Mouse (Mus musculus) kidney, postnatal 0 days (tissue): Measurements from ENCODE around the gene Sub1. TPM values are rescaled to one million over a fixed set of nuclear protein-coding genes. Genes with fewer than 3 reads are reported as not detected.

Source experiments
- ATAC-seq: fragments of 200-750 bp; cut with Nextera tagmentation; replicated peaks from 2 replicates; pipeline ENCODE4 v1.8.0; 2017; ENCODE audit warnings: low read depth, moderate number of reproducible peaks, moderate TSS enrichment, moderate library complexity; ENCODE audit not compliant: low FRiP score
- DNase-seq: peaks from one replicate; pipeline ENCODE4 v3.0.0-alpha.2; 2016; ENCODE audit warnings: low spot score
- H3K27ac ChIP-seq: fragments of 300-500 bp; sonication (generic); 2 replicates; pipeline ENCODE4 v1.5.1; 2014; ENCODE audit warnings: mild to moderate bottlenecking
- H3K27me3 ChIP-seq: fragments of 300-500 bp; sonication (generic); 2 replicates; pipeline ENCODE4 v1.6.1; 2014; ENCODE audit warnings: low read length, mixed read lengths; ENCODE audit not compliant: insufficient read depth
- H3K36me3 ChIP-seq: fragments of 300-500 bp; sonication (generic); 2 replicates; pipeline ENCODE4 v1.6.1; 2014; ENCODE audit warnings: low read length, mixed read lengths; ENCODE audit not compliant: insufficient read depth
- H3K4me1 ChIP-seq: fragments of 300-500 bp; sonication (generic); replicated peaks from 2 replicates; pipeline ENCODE4 v1.6.1; 2014; ENCODE audit warnings: antibody characterized with exemption, low read length, mixed read lengths; ENCODE audit not compliant: insufficient read depth
- H3K4me2 ChIP-seq: fragments of 300-500 bp; sonication (generic); 2 replicates; pipeline ENCODE4 v1.6.1; 2014; ENCODE audit warnings: mild to moderate bottlenecking, low read length, moderate library complexity, mixed read lengths
- H3K4me3 ChIP-seq: fragments of 300-500 bp; sonication (generic); replicated peaks from 2 replicates; pipeline ENCODE4 v1.5.1; 2014; ENCODE audit warnings: low read depth, low read length
- H3K9ac ChIP-seq: fragments of 300-500 bp; sonication (generic); 2 replicates; pipeline ENCODE4 v1.6.1; 2014; ENCODE audit warnings: low read depth, low read length
- H3K9me3 ChIP-seq: fragments of 300-500 bp; sonication (generic); replicated peaks from 2 replicates; pipeline ENCODE4 v1.6.1; 2016; ENCODE audit warnings: low read length, inconsistent platforms, mixed read lengths
- CTCF ChIP-seq: IDR thresholded peaks from 2 replicates; pipeline ENCODE4 v1.5.1; 2016; ENCODE audit warnings: antibody characterized with exemption, low read depth, mild to moderate bottlenecking, moderate library complexity
- WGBS: fragments of 180-500 bp; shearing (Covaris S2); extraction: QIAGEN DNeasy Blood & Tissue Kit; methylation state at CpG from one replicate; pipeline ENCODE4 v1.1.7; 2014; 5-methylcytosine and 5-hydroxymethylcytosine counted together
- polyA plus RNA-seq: library from polyadenylated mRNA; unstranded; fragments of >200 nt; fragmentation: Nextera tagmentation; extraction: Ambion mirVana; gene quantifications from 2 replicates; pipeline ENCODE4 v1.2.1, GENCODE M21; 2015

The Sub1 gene
- polyA plus RNA-seq, 1 experiment from 2014 or later: 890 TPM

- DNase-seq (no peak), ATAC-seq (no peak)
- Histone ChIP-seq H3K27me3 (no peaks in the 10 kb centered on the region), H3K4me3 (no peak overlapping the region), H3K9ac (no peak overlapping the region), H3K4me1 (no peaks in the 10 kb centered on the region), H3K36me3 (no peaks in the 10 kb centered on the region), H3K4me2 (no peak overlapping the region), H3K27ac (no peak overlapping the region), H3K9me3 (no peaks in the 10 kb centered on the region)
- TF ChIP-seq CTCF: no peak
- 63% methylated on average over 3 of the region's 3 CpGs for WGBS
Observed at GRCm38 (mm10) chr15:11949490-11949889, 47.3 kb downstream of the Sub1 start.

GRCm38 (mm10) chr15:11940855-11941254 is 55.9 kb downstream of the Sub1 start:
- Histone ChIP-seq H3K4me2 (no peak overlapping the region), H3K4me1 (no peaks in the 10 kb centered on the region), H3K9ac (no peak overlapping the region), H3K27me3 (no peaks in the 10 kb centered on the region), H3K36me3 (no peaks in the 10 kb centered on the region), H3K27ac (no peak overlapping the region), H3K4me3 (no peak overlapping the region), H3K9me3 (no peaks in the 10 kb centered on the region)
- no peak for ATAC-seq
- no peak for DNase-seq
- WGBS: 42% methylated on average over 5 of the region's 5 CpGs
- TF ChIP-seq CTCF: no peak

Other genes with a start within 250 kb of the Sub1 start
- gene Npr3, start 89.7 kb downstream of the Sub1 start, polyA plus RNA-seq: 4.8 and 5.2 TPM in 2 replicates
- gene Zfr, start 120.8 kb upstream of the Sub1 start, polyA plus RNA-seq: 72.0 and 77.3 TPM in 2 replicates
- gene Mtmr12, start 208.0 kb upstream of the Sub1 start, polyA plus RNA-seq: 12.5 and 13.2 TPM in 2 replicates